Mouse (Mus musculus): ENCODE results near the gene Tenm3. TPM values are rescaled to one million over a fixed set of nuclear protein-coding genes. Genes with fewer than 3 reads are reported as not detected.

Gene Tenm3
- polyA plus RNA-seq, 1 experiment: 12.8 TPM

- H3K4me3 ChIP-seq: no peak overlapping the region
- no peak overlapping the region for H3ac ChIP-seq (ENCODE audit: control insufficient read depth, insufficient read length)
- H3K79me2 ChIP-seq (ENCODE audit: control insufficient read depth, insufficient read depth): peaks cover 6% of the 10 kb centered on the region
- no peak overlapping the region for H3K4me2 ChIP-seq (ENCODE audit: low read depth)
- no peaks in the 10 kb centered on the region for H3K36me3 ChIP-seq (ENCODE audit: control insufficient read depth, insufficient read depth)
- TF ChIP-seq POLR2A (IDR thresholded peaks at IDR 0.05; ENCODE audit: insufficient read length, low read depth) (no peak), TCF12 (IDR thresholded peaks at IDR 0.05; ENCODE audit: insufficient read depth, poor library complexity, severe bottlenecking) (no peak), MYOD1 (IDR thresholded peaks at IDR 0.05; ENCODE audit: control insufficient read depth in 1 of 3, insufficient read length in 2 of 3, low read depth in 2 of 3) (no peak), USF1 (IDR thresholded peaks at IDR 0.05; ENCODE audit: low read depth) (no peak), MYOG (IDR thresholded peaks at IDR 0.05; ENCODE audit: control insufficient read depth in 1 of 3, insufficient read depth in 1 of 3, insufficient read length in 2 of 3, low read depth in 2 of 3) (no peak), CEBPB (IDR thresholded peaks at IDR 0.05; ENCODE audit: insufficient read depth, poor library complexity, severe bottlenecking) (no peak)
- H3K27me3 ChIP-seq (ENCODE audit: control insufficient read depth, insufficient read depth, insufficient read length): no peaks in the 10 kb centered on the region
Observed at GRCm38 (mm10) chr8:48530916-48531570, 312.7 kb downstream of the Tenm3 start.

- H3K27me3 ChIP-seq (ENCODE audit: control insufficient read depth, insufficient read depth, insufficient read length): no peaks in the 10 kb centered on the region
- no peak overlapping the region for H3K4me3 ChIP-seq
- H3K36me3 ChIP-seq (ENCODE audit: control insufficient read depth, insufficient read depth): no peaks in the 10 kb centered on the region
- no peak overlapping the region for H3K4me2 ChIP-seq (ENCODE audit: low read depth)
- TF ChIP-seq USF1 (IDR thresholded peaks at IDR 0.05; ENCODE audit: low read depth): peak; percentile 40
- TF ChIP-seq MYOG (IDR thresholded peaks at IDR 0.05; ENCODE audit: control insufficient read depth in 1 of 3, insufficient read depth in 1 of 3, insufficient read length in 2 of 3, low read depth in 2 of 3): no peak
- H3K79me2 ChIP-seq (ENCODE audit: control insufficient read depth, insufficient read depth): peaks cover 12% of the 10 kb centered on the region
- H3ac ChIP-seq (ENCODE audit: control insufficient read depth, insufficient read length): no peak overlapping the region
Observed at GRCm38 (mm10) chr8:48527418-48527817, 316.3 kb downstream of the Tenm3 start.

- no peaks in the 10 kb centered on the region for H3K36me3 ChIP-seq (ENCODE audit: control insufficient read depth, insufficient read depth)
- TF ChIP-seq MAX (IDR thresholded peaks at IDR 0.05; ENCODE audit: low read depth) (no peak), CEBPB (IDR thresholded peaks at IDR 0.05; ENCODE audit: insufficient read depth, poor library complexity, severe bottlenecking) (no peak), MYOG (IDR thresholded peaks at IDR 0.05; ENCODE audit: control insufficient read depth in 1 of 3, insufficient read depth in 1 of 3, insufficient read length in 2 of 3, low read depth in 2 of 3) (no peak), SRF (IDR thresholded peaks at IDR 0.05; ENCODE audit: control insufficient read depth, insufficient read length, low read depth) (no peak), POLR2A (IDR thresholded peaks at IDR 0.05; ENCODE audit: insufficient read length, low read depth) (no peak), REST (IDR thresholded peaks at IDR 0.05; ENCODE audit: insufficient read depth, insufficient read length) (no peak), USF1 (IDR thresholded peaks at IDR 0.05; ENCODE audit: low read depth) (no peak), E2F4 (IDR thresholded peaks at IDR 0.05; ENCODE audit: insufficient read depth) (no peak), TCF12 (IDR thresholded peaks at IDR 0.05; ENCODE audit: insufficient read depth, poor library complexity, severe bottlenecking) (no peak), TCF3 (IDR thresholded peaks at IDR 0.05; ENCODE audit: insufficient read length, low read depth) (no peak), POLR2AphosphoS2 (IDR thresholded peaks at IDR 0.05; ENCODE audit: insufficient read length, low read depth) (no peak), MYOD1 (IDR thresholded peaks at IDR 0.05; ENCODE audit: control insufficient read depth in 1 of 3, insufficient read length in 2 of 3, low read depth in 2 of 3) (no peak)
- H3K27me3 ChIP-seq (ENCODE audit: control insufficient read depth, insufficient read depth, insufficient read length): no peaks in the 10 kb centered on the region
- H3K4me3 ChIP-seq: no peak overlapping the region
- H3K4me2 ChIP-seq (ENCODE audit: low read depth): no peak overlapping the region
- H3ac ChIP-seq (ENCODE audit: control insufficient read depth, insufficient read length): no peak overlapping the region
- H3K79me2 ChIP-seq (ENCODE audit: control insufficient read depth, insufficient read depth): peaks cover 7% of the 10 kb centered on the region
Observed at GRCm38 (mm10) chr8:48522536-48523123, 321.1 kb downstream of the Tenm3 start.

GRCm38 (mm10) chr8:48522004-48522403 lies 321.7 kb downstream of the Tenm3 start:
- Histone ChIP-seq H3K36me3 (ENCODE audit: control insufficient read depth, insufficient read depth) (no peaks in the 10 kb centered on the region), H3K79me2 (ENCODE audit: control insufficient read depth, insufficient read depth) (peaks cover 7% of the 10 kb centered on the region), H3K4me2 (ENCODE audit: low read depth) (no peak overlapping the region), H3K27me3 (ENCODE audit: control insufficient read depth, insufficient read depth, insufficient read length) (no peaks in the 10 kb centered on the region), H3K4me3 (no peak overlapping the region), H3ac (ENCODE audit: control insufficient read depth, insufficient read length) (no peak overlapping the region)
- TF ChIP-seq USF1 (IDR thresholded peaks at IDR 0.05; ENCODE audit: low read depth) (no peak), SRF (IDR thresholded peaks at IDR 0.05; ENCODE audit: control insufficient read depth, insufficient read length, low read depth) (no peak), E2F4 (IDR thresholded peaks at IDR 0.05; ENCODE audit: insufficient read depth) (no peak), POLR2A (IDR thresholded peaks at IDR 0.05; ENCODE audit: insufficient read length, low read depth) (no peak), CEBPB (IDR thresholded peaks at IDR 0.05; ENCODE audit: insufficient read depth, poor library complexity, severe bottlenecking) (no peak), MYOD1 (IDR thresholded peaks at IDR 0.05; ENCODE audit: control insufficient read depth in 1 of 3, insufficient read length in 2 of 3, low read depth in 2 of 3) (no peak), POLR2AphosphoS2 (IDR thresholded peaks at IDR 0.05; ENCODE audit: insufficient read length, low read depth) (no peak), MAX (IDR thresholded peaks at IDR 0.05; ENCODE audit: low read depth) (no peak)

- Histone ChIP-seq H3K27me3 (ENCODE audit: control insufficient read depth, insufficient read depth, insufficient read length) (no peaks in the 10 kb centered on the region), H3ac (ENCODE audit: control insufficient read depth, insufficient read length) (no peak overlapping the region), H3K36me3 (ENCODE audit: control insufficient read depth, insufficient read depth) (no peaks in the 10 kb centered on the region), H3K4me2 (ENCODE audit: low read depth) (no peak overlapping the region), H3K4me3 (no peak overlapping the region), H3K79me2 (ENCODE audit: control insufficient read depth, insufficient read depth) (no peaks in the 10 kb centered on the region)
- no peak for TF ChIP-seq SRF (IDR thresholded peaks at IDR 0.05; ENCODE audit: control insufficient read depth, insufficient read length, low read depth)
- TF ChIP-seq MYOG (IDR thresholded peaks at IDR 0.05; ENCODE audit: control insufficient read depth in 1 of 3, insufficient read depth in 1 of 3, insufficient read length in 2 of 3, low read depth in 2 of 3): no peak
- no peak for TF ChIP-seq POLR2AphosphoS2 (IDR thresholded peaks at IDR 0.05; ENCODE audit: insufficient read length, low read depth)
- TF ChIP-seq REST (IDR thresholded peaks at IDR 0.05; ENCODE audit: insufficient read depth, insufficient read length): no peak
- no peak for TF ChIP-seq USF1 (IDR thresholded peaks at IDR 0.05; ENCODE audit: low read depth)
- TF ChIP-seq TCF3 (IDR thresholded peaks at IDR 0.05; ENCODE audit: insufficient read length, low read depth): no peak
- TF ChIP-seq POLR2A (IDR thresholded peaks at IDR 0.05; ENCODE audit: insufficient read length, low read depth): no peak
- TF ChIP-seq MYOD1 (IDR thresholded peaks at IDR 0.05; ENCODE audit: control insufficient read depth in 1 of 3, insufficient read length in 2 of 3, low read depth in 2 of 3): no peak
- no peak for TF ChIP-seq E2F4 (IDR thresholded peaks at IDR 0.05; ENCODE audit: insufficient read depth)
- no peak for TF ChIP-seq TCF12 (IDR thresholded peaks at IDR 0.05; ENCODE audit: insufficient read depth, poor library complexity, severe bottlenecking)
- TF ChIP-seq CEBPB (IDR thresholded peaks at IDR 0.05; ENCODE audit: insufficient read depth, poor library complexity, severe bottlenecking): no peak
- TF ChIP-seq MAX (IDR thresholded peaks at IDR 0.05; ENCODE audit: low read depth): no peak
Observed at GRCm38 (mm10) chr8:48517431-48517830, 326.3 kb downstream of the Tenm3 start.
